Mouse (Mus musculus) c-Kit-positive CD71-negative TER-119-negative erythroid progenitor cells, embryonic 14.5 days (primary cell): ENCODE data around the gene Arhgef28.

Source experiments
- DNase-seq: peaks from one replicate; pipeline ENCODE4 v3.0.0-alpha.2; 2013; ENCODE audit warnings: low read depth

Arhgef28 gene

GRCm38 (mm10) chr13:97902821-97903220 is 303.4 kb downstream of the Arhgef28 start:
- DNase-seq: no peak

- no peak for DNase-seq
These were observed 305.9 kb downstream of the Arhgef28 start for GRCm38 (mm10) chr13:97900380-97900758.

- DNase-seq: no peak
These were observed 306.4 kb downstream of the Arhgef28 start for GRCm38 (mm10) chr13:97899604-97900379.

- no peak for DNase-seq
These were observed 307.6 kb downstream of the Arhgef28 start for GRCm38 (mm10) chr13:97898590-97898989.

GRCm38 (mm10) chr13:97893031-97893825 is 313.0 kb downstream of the Arhgef28 start:
- DNase-seq: no peak

GRCm38 (mm10) chr13:97892089-97892884 is 314.0 kb downstream of the Arhgef28 start:
- no peak for DNase-seq

GRCm38 (mm10) chr13:97888046-97888445 is 318.2 kb downstream of the Arhgef28 start:
- DNase-seq: no peak

GRCm38 (mm10) chr13:97887558-97887957 is 318.7 kb downstream of the Arhgef28 start:
- DNase-seq: no peak

GRCm38 (mm10) chr13:97883629-97884028 is 322.6 kb downstream of the Arhgef28 start:
- DNase-seq: no peak

GRCm38 (mm10) chr13:97876450-97876849 is 329.8 kb downstream of the Arhgef28 start:
- DNase-seq: no peak

- DNase-seq: no peak
These were observed 330.2 kb downstream of the Arhgef28 start for GRCm38 (mm10) chr13:97876031-97876430.

GRCm38 (mm10) chr13:97869428-97869827 is 336.8 kb downstream of the Arhgef28 start:
- DNase-seq: no peak

GRCm38 (mm10) chr13:97867322-97867962 is 338.8 kb downstream of the Arhgef28 start:
- no peak for DNase-seq

- no peak for DNase-seq
These were observed 347.2 kb downstream of the Arhgef28 start for GRCm38 (mm10) chr13:97859071-97859470.

GRCm38 (mm10) chr13:97857860-97858259 is 348.4 kb downstream of the Arhgef28 start:
- DNase-seq: peak; percentile 36

GRCm38 (mm10) chr13:97853356-97853968 is 352.8 kb downstream of the Arhgef28 start:
- no peak for DNase-seq
